Mouse (Mus musculus): ENCODE results near the gene Stard13. TPM values are rescaled to one million over a fixed set of nuclear protein-coding genes. Genes with fewer than 3 reads are reported as not detected.

Stard13 gene
- polyA plus RNA-seq, 1 experiment from 2014 or later, result 3.4 TPM

DNA sequence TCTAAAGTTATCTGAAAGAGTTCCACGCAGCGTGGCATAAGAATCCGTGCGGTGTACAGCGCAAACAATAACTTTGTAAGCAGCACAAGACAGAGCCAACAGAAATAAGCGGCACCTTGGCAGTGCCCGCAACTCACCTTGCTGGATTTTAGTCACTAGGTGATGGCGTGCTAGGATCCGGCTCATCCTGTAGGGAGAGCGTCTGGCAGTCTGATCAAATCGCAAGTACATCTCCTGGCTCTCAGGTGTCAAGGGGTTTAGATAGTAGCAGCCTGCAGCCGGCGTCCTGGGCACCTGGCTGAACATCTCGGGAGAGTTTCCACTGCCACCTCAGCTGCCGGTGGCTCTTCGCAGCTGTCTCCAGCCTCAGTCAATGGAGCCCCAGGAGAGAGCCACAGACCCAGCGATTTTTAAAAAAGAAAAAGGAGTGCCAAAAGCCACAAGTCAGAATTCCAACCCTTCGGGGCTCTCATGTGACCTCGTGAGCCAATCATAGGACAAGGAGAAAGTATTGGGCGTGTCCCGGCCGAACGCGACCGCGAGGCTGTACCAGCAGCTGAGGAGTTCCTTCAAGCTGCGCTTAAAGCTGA lies 43.8 kb downstream of the Stard13 start:
- Histone ChIP-seq H3K9me3 (no peaks in the 10 kb centered on the region), H3K27ac (peak overlapping the region; percentile 80)
- WGBS, result 3% methylated on average over 27 of the region's 27 CpGs

DNA sequence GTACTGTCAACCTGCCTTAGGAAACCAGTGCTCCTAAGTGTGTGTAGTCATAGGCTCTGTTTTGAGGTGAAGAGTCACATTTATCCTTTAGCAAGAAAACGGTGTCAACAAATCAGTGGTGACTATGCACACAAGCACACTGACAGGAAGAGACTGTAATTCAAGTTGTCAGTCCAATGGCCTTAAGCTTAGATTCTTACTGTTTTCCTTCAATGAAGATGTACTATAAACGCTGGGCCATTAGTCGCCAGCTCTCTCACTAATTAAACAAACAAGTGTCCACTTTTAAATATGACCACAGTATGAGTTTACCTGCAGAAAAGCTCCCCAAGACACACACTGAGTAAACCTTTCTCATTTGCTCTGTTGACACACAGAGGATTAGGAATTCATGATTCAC lies 44.3 kb downstream of the Stard13 start:
- 0 out of 2 replicates have a peak, but pooled peaks cover 9% of the 10 kb centered on the region for H3K27me3 ChIP-seq (ENCODE audit: insufficient read depth, poor library complexity, severe bottlenecking)
- WGBS, result 55% methylated on average over 3 of the region's 3 CpGs

More for the DNA sequence above, 43.8 kb downstream of the Stard13 start:
- Histone ChIP-seq H3K36me3 (no peaks in the 10 kb centered on the region), H3K4me3 (peak overlapping the region; percentile 68), H3K4me1 (replicated peaks) (peaks cover 14% of the 10 kb centered on the region), H3K27me3 (ENCODE audit: insufficient read depth, poor library complexity, severe bottlenecking) (0 out of 2 replicates have a peak, but pooled peaks cover 9% of the 10 kb centered on the region)
- peak; percentile 83 for DNase-seq (ENCODE audit: low spot score)

DNA sequence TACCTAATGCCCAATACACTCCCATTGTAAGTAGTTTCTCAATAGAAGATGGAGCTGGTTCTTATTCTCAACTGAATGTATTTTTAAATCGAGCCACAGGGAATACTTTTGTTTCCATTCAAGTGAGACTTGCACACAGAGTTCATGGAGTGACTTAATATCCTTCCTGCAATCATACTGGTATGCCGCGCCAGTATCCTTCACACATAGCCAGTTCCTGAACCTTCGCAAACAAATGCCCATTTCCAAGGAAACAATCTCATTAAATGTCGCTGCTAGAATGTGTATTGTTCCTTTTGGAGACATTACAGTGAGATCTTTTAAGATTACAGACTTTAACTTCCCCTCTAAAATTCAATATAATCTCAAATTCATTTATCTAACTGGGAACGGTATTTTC lies 45.0 kb downstream of the Stard13 start:
- no peaks in the 10 kb centered on the region for H3K9me3 ChIP-seq
- no peak overlapping the region for H3K4me3 ChIP-seq
- H3K27ac ChIP-seq, result no peak overlapping the region
- no peaks in the 10 kb centered on the region for H3K36me3 ChIP-seq
- peaks cover 14% of the 10 kb centered on the region for H3K4me1 ChIP-seq (replicated peaks)
- 0 out of 2 replicates have a peak, but pooled peaks cover 9% of the 10 kb centered on the region for H3K27me3 ChIP-seq (ENCODE audit: insufficient read depth, poor library complexity, severe bottlenecking)
- DNase-seq (ENCODE audit: low spot score), result no peak
- 88% methylated on average over 6 of the region's 6 CpGs for WGBS

More for the DNA sequence above, 44.3 kb downstream of the Stard13 start:
- DNase-seq (ENCODE audit: low spot score), result no peak
- H3K4me1 ChIP-seq (replicated peaks), result peaks cover 14% of the 10 kb centered on the region
- no peak overlapping the region for H3K27ac ChIP-seq
- no peaks in the 10 kb centered on the region for H3K36me3 ChIP-seq
- H3K4me3 ChIP-seq, result peak overlapping the region; percentile 68
- no peaks in the 10 kb centered on the region for H3K9me3 ChIP-seq

DNA sequence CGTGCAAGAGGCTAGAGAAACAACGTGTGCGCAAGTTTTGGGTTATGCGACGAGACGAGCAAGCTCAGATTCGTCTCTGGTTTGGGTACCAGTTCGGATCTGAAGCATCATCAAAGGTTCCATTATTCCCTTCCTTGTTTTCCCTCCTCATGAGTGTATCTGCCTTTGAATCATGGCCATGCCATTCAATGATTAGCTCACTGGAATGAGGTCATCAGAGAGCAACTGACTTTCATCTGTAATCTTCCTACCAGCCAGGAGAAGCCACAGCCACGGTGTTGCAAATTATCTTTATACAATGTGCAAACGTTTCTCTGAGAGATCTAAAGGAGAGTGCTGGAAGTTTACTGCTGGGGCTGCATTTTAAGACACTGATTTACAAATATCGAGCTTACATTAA lies 46.3 kb downstream of the Stard13 start:
- no peak for DNase-seq (ENCODE audit: low spot score)
- H3K4me1 ChIP-seq (replicated peaks), result peaks cover 14% of the 10 kb centered on the region
- no peaks in the 10 kb centered on the region for H3K36me3 ChIP-seq
- no peak overlapping the region for H3K4me3 ChIP-seq
- 0 out of 2 replicates have a peak, but pooled peaks cover 9% of the 10 kb centered on the region for H3K27me3 ChIP-seq (ENCODE audit: insufficient read depth, poor library complexity, severe bottlenecking)
- no peak overlapping the region for H3K27ac ChIP-seq
- no peaks in the 10 kb centered on the region for H3K9me3 ChIP-seq
- WGBS, result 87% methylated on average over 11 of the region's 11 CpGs

DNA sequence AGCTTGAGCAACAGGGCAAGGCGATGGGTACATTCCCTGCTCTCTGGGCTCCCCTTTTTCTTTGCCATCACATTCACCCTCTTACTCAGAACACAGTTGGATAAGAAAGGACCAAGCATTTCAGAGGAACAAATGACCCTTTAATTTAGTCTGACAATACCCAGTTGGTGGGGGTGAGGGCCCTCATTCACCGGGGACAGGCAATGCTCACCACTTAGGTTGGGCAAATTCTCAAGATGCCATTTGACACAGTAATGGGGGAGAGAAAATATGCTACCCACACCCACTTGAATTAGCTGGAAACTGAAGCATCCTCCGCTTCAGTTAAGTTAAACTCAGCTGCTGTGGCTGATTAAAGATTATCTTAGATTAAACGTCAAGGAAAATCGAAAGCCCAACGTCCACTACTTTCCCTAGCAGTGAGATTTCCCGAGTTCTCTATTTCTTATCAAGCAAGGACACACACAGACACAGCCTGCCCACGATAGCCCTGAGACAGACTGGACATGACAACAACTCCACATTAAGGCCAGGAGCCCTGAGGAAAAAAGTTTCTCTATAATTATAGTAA lies 48.3 kb downstream of the Stard13 start:
- Histone ChIP-seq H3K4me1 (replicated peaks) (peaks cover 14% of the 10 kb centered on the region), H3K27me3 (ENCODE audit: insufficient read depth, poor library complexity, severe bottlenecking) (no peaks in the 10 kb centered on the region), H3K9me3 (no peaks in the 10 kb centered on the region), H3K36me3 (no peaks in the 10 kb centered on the region), H3K4me3 (no peak overlapping the region), H3K27ac (no peak overlapping the region)
- 80% methylated on average over 8 of the region's 8 CpGs for WGBS
- no peak for DNase-seq (ENCODE audit: low spot score)

DNA sequence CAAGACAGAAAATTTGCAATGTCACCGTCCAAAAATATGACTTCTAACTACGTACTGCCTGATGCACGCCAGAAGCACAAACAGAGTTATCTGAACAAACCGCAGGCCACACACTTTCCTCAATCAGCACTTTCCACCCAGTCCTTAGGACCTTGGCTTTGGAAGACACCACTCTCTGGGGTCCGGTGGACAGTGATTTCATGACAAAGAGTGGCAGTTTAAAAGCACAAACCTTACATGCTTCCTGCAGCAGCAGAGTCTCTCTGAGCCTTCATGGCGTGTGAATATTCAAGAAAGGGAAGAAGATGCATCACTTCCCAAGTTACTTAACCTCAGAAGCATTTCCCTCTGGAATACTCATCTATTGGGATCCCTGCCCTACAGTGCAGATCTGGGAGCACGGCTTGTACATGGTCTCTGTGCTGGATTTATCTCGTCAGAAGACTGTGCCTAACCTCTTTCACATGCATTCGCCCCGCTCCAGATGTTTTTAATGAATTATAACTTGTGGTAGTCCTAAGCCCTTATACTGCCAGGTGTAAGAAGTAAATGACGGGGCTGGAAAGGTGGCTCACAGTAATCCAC lies 49.9 kb downstream of the Stard13 start:
- WGBS, result 90% methylated on average over 11 of the region's 11 CpGs
- Histone ChIP-seq H3K36me3 (no peaks in the 10 kb centered on the region), H3K4me3 (no peak overlapping the region), H3K27ac (no peak overlapping the region), H3K9me3 (no peaks in the 10 kb centered on the region), H3K27me3 (ENCODE audit: insufficient read depth, poor library complexity, severe bottlenecking) (no peaks in the 10 kb centered on the region), H3K4me1 (replicated peaks) (0 out of 2 replicates have a peak, but pooled peaks cover 4% of the 10 kb centered on the region)
- DNase-seq (ENCODE audit: low spot score), result no peak

DNA sequence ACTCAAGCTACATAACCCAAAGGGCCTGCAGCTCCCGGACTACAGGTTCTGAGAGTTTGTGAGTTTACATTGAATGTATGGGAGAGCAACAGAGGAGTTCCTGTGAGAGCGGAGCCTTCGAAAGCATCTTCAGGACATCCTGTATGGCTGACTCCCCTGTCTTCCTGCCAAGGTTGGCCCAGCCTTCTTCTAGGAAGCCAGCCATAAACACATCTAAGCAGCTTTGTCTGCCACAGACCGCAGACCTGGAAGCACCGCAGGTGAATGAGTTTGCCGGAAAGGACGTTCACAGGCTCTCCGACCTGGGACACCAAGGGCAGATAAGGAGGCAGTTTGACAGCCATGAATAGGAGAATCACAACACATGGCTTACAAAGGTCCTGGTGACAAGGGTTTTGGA lies 52.3 kb downstream of the Stard13 start:
- H3K9me3 ChIP-seq, result no peaks in the 10 kb centered on the region
- H3K4me3 ChIP-seq, result no peak overlapping the region
- no peaks in the 10 kb centered on the region for H3K27me3 ChIP-seq (ENCODE audit: insufficient read depth, poor library complexity, severe bottlenecking)
- 0 out of 2 replicates have a peak, but pooled peaks cover 4% of the 10 kb centered on the region for H3K4me1 ChIP-seq (replicated peaks)
- H3K36me3 ChIP-seq, result no peaks in the 10 kb centered on the region
- no peak for DNase-seq (ENCODE audit: low spot score)
- H3K27ac ChIP-seq, result no peak overlapping the region
- WGBS, result 95% methylated on average over 8 of the region's 8 CpGs

DNA sequence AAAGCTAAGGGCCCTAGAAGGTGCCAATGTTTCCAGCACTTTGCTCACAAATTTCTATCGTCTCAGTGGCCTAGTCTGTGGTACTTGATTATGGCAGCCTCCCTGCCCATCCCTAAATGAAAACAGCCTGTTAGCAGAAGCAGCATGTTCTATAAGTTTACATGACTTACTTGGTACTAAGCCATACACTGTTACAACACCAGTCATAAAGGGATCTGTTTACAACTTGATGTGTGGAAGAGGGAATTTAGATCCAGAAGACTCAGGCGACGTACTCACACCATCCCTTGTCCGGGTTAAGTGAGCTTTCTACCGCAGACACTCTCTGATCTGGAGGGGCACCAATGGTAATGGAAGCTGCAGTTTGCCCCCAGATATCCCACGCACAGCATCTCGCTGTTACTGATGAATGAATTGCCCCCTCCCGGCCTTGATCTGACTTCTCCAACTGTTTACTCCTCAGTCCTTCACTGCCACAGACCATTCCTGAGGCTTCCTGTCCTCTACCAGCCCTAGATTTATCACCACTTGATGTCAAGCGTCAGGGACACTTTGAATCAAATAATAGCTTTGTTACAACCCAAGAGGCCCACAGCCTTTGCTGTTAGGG lies 53.4 kb downstream of the Stard13 start:
- H3K36me3 ChIP-seq, result no peaks in the 10 kb centered on the region
- H3K27ac ChIP-seq, result no peak overlapping the region
- no peaks in the 10 kb centered on the region for H3K27me3 ChIP-seq (ENCODE audit: insufficient read depth, poor library complexity, severe bottlenecking)
- WGBS, result 92% methylated on average over 9 of the region's 9 CpGs
- DNase-seq (ENCODE audit: low spot score), result no peak
- H3K9me3 ChIP-seq, result no peaks in the 10 kb centered on the region
- H3K4me1 ChIP-seq (replicated peaks), result 0 out of 2 replicates have a peak, but pooled peaks cover under 1% of the 10 kb centered on the region
- no peak overlapping the region for H3K4me3 ChIP-seq

DNA sequence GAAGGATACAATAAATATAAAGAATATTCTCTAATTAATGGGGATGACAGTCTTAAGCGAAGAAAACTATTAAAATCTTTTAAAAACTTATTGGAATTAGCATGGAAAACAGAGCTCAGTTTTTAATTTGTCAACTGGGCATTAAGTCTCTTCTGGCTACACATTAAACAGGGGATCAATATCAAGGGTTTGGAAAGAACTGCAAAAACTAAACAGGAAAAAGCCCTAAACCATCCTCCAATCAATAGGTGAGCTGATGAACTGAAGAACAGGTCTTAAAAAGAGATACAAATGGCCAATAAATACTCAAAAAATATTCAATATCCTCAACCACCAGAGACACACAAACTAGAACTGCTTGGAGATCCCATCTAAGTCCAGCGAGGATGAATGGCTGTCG lies 56.5 kb downstream of the Stard13 start:
- Histone ChIP-seq H3K4me3 (no peak overlapping the region), H3K27ac (no peak overlapping the region), H3K4me1 (replicated peaks) (0 out of 2 replicates have a peak, but pooled peaks cover 2% of the 10 kb centered on the region), H3K36me3 (no peaks in the 10 kb centered on the region), H3K27me3 (ENCODE audit: insufficient read depth, poor library complexity, severe bottlenecking) (no peaks in the 10 kb centered on the region), H3K9me3 (no peaks in the 10 kb centered on the region)
- WGBS, result 90% methylated on average over 3 of the region's 3 CpGs
- DNase-seq (ENCODE audit: low spot score), result no peak

DNA sequence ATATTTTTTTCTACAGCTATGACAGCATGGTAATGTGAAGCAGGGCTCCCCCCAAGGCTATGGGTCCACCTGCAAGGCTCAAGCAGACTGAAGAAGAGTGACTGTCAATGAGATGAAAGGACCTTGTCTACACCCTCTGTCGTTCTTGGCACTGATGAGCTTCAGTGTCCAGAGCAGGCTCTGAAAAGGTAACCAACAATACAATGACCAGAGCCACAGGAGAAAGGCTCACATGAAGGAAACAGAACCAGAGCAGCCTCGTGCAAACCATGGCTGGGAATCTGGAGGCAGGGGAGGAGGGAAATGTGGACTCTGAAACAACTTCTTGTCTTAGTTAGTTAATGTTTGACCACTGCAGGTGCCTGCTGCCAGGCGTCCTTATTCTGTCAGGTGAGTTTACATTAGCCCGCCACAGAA lies 57.7 kb downstream of the Stard13 start:
- 79% methylated on average over 4 of the region's 4 CpGs for WGBS
- Histone ChIP-seq H3K27me3 (ENCODE audit: insufficient read depth, poor library complexity, severe bottlenecking) (no peaks in the 10 kb centered on the region), H3K36me3 (no peaks in the 10 kb centered on the region), H3K9me3 (no peaks in the 10 kb centered on the region), H3K4me1 (replicated peaks) (0 out of 2 replicates have a peak, but pooled peaks cover 2% of the 10 kb centered on the region), H3K27ac (no peak overlapping the region), H3K4me3 (no peak overlapping the region)
- DNase-seq (ENCODE audit: low spot score), result no peak

DNA sequence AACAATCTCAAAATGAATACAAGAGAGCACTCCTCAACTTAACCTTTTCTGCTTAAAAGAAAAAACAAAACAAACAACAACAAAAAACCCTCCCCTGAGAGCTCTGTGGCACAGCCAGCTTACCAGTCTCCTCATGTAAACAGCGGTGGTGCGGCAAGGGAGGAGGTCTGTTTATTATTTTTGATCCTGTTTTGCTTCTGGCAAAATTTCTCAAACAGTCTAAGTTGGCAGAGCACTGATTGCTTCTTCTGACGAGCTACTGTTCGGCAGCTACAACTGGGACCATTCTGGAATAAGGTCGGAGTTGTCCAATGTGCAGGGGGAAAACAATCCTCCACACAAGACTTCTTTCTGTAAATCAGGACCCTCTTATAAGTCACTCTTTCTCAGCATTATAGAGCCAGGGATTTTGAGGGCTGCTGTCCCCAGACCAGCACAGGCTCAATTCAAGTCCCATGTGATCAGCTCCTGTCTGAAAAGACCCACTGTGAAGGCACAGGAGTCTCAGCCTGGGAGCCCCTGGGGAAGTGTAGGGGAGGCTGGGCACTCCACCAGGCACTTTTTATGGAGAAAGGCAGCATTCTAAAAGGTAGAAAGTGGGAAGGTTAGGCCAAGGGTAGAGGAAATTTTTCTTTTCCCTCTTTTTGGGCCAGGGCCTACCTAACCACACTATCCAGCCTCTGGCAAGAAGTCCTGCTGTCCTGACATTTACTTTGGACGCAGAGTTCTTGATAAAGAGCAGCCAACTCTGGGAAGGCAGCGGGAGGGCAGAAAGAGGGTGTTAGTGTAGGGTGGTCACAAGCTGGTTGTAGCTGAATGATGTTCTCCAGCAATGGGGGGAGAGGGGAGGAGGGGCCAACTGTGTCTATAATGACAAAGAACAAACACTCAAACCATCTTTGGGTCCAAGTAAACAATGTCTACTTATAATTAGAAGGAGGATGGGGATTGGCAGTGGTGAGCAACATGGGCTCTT lies 58.9 kb downstream of the Stard13 start:
- no peaks in the 10 kb centered on the region for H3K27me3 ChIP-seq (ENCODE audit: insufficient read depth, poor library complexity, severe bottlenecking)
- H3K4me3 ChIP-seq, result no peak overlapping the region
- DNase-seq (ENCODE audit: low spot score), result no peak
- no peaks in the 10 kb centered on the region for H3K36me3 ChIP-seq
- WGBS, result 67% methylated on average over 7 of the region's 7 CpGs
- H3K9me3 ChIP-seq, result no peaks in the 10 kb centered on the region
- no peak overlapping the region for H3K27ac ChIP-seq
- 0 out of 2 replicates have a peak, but pooled peaks cover 2% of the 10 kb centered on the region for H3K4me1 ChIP-seq (replicated peaks)

DNA sequence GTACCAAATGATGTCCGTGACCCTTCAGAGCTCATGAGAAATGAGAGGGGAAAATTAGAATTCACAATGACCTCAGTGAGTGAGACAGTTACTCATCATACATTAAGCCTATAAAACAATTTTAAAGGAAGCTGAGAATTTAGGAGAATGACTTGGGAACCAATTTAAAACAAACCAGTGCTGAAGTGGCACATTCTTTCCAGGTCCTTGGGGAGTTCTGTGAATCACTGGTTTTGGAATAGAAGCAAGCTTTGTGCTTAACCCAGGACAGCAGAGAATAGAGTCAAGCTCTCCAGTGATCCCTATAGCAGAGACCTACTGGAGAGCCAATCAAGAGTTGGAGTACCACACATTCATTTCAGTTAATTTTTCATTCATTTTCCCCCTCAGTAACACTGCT lies 59.9 kb downstream of the Stard13 start:
- 81% methylated on average over 1 of the region's 1 CpGs for WGBS
- no peaks in the 10 kb centered on the region for H3K9me3 ChIP-seq
- H3K27ac ChIP-seq, result no peak overlapping the region
- DNase-seq (ENCODE audit: low spot score), result no peak
- H3K4me1 ChIP-seq (replicated peaks), result 0 out of 2 replicates have a peak, but pooled peaks cover 2% of the 10 kb centered on the region
- H3K4me3 ChIP-seq, result no peak overlapping the region
- H3K27me3 ChIP-seq (ENCODE audit: insufficient read depth, poor library complexity, severe bottlenecking), result no peaks in the 10 kb centered on the region
- H3K36me3 ChIP-seq, result no peaks in the 10 kb centered on the region
